Mouse (Mus musculus): ENCODE measurements around the gene Spsb3. TPM values are rescaled to one million over a fixed set of nuclear protein-coding genes. Genes with fewer than 3 reads are reported as not detected.

Spsb3 gene
- polyA plus RNA-seq, 1 experiment, result 10.5 TPM

- H3K9me3 ChIP-seq (replicated peaks; ENCODE audit: control insufficient read depth, insufficient read depth, low read length, poor library complexity, severe bottlenecking), result no peaks in the 10 kb centered on the region
- no peaks in the 10 kb centered on the region for H3K4me1 ChIP-seq (ENCODE audit: control insufficient read depth, insufficient read depth, low read length)
- H3K9ac ChIP-seq (ENCODE audit: low read depth, poor library complexity, severe bottlenecking), result no peak overlapping the region
- H3K36me3 ChIP-seq (ENCODE audit: control insufficient read depth, insufficient read depth, low read length, poor library complexity, severe bottlenecking), result peaks cover 6% of the 10 kb centered on the region; the same call in 1 of the 2 replicates
- H3K4me3 ChIP-seq (ENCODE audit: low read depth, low read length), result no peak overlapping the region
- TF ChIP-seq CTCF (IDR thresholded peaks at IDR 0.05; ENCODE audit: low read depth, low read length) (no peak), EP300 (IDR thresholded peaks at IDR 0.05; ENCODE audit: insufficient read depth, low read depth, low read length) (no peak), POLR2A (IDR thresholded peaks at IDR 0.05; ENCODE audit: insufficient read depth, low read length) (no peak)
- no peak overlapping the region for H3K27ac ChIP-seq (ENCODE audit: insufficient read depth, low read length)
- no peaks in the 10 kb centered on the region for H3K27me3 ChIP-seq (ENCODE audit: control insufficient read depth, insufficient read depth, low read length, poor library complexity, severe bottlenecking)
Measured at GRCm38 (mm10) chr17:24932431-24932830, 46.0 kb downstream of the Spsb3 start.

DNA sequence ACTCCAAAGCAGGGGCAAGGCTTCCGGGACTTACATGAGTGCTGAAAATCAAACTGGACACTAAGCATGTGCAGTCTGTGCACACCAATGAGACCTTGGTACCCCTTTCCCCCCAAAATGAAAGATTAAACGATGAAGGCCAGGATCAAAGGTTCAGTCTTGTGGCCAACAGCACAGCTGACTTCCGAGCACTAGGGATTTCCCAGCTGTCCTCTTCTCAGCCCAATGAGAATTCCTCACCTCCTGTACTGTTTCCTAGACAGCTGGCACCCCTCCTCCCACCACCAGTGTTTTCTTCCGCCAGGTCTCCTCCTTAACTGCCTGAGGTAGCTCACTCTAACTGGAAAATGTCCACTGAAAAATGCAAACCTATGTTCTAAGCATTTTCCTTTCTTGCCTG is 46.7 kb downstream of the Spsb3 start:
- no peaks in the 10 kb centered on the region for H3K4me1 ChIP-seq (ENCODE audit: control insufficient read depth, insufficient read depth, low read length)
- no peaks in the 10 kb centered on the region for H3K27me3 ChIP-seq (ENCODE audit: control insufficient read depth, insufficient read depth, low read length, poor library complexity, severe bottlenecking)

GRCm38 (mm10) chr17:24934926-24935325 is 48.5 kb downstream of the Spsb3 start:
- Histone ChIP-seq H3K4me1 (ENCODE audit: control insufficient read depth, insufficient read depth, low read length) (no peaks in the 10 kb centered on the region), H3K9me3 (replicated peaks; ENCODE audit: control insufficient read depth, insufficient read depth, low read length, poor library complexity, severe bottlenecking) (no peaks in the 10 kb centered on the region), H3K27me3 (ENCODE audit: control insufficient read depth, insufficient read depth, low read length, poor library complexity, severe bottlenecking) (no peaks in the 10 kb centered on the region), H3K9ac (ENCODE audit: low read depth, poor library complexity, severe bottlenecking) (no peak overlapping the region), H3K36me3 (ENCODE audit: control insufficient read depth, insufficient read depth, low read length, poor library complexity, severe bottlenecking) (0 out of 2 replicates have a peak, but pooled peaks cover 2% of the 10 kb centered on the region), H3K4me3 (ENCODE audit: low read depth, low read length) (no peak overlapping the region), H3K27ac (ENCODE audit: insufficient read depth, low read length) (no peak overlapping the region)
- no peak for TF ChIP-seq POLR2A (IDR thresholded peaks at IDR 0.05; ENCODE audit: insufficient read depth, low read length)
- TF ChIP-seq EP300 (IDR thresholded peaks at IDR 0.05; ENCODE audit: insufficient read depth, low read depth, low read length), result no peak
- TF ChIP-seq CTCF (IDR thresholded peaks at IDR 0.05; ENCODE audit: low read depth, low read length), result no peak

More for the DNA sequence above, 46.7 kb downstream of the Spsb3 start:
- H3K27ac ChIP-seq (ENCODE audit: insufficient read depth, low read length), result no peak overlapping the region
- H3K36me3 ChIP-seq (ENCODE audit: control insufficient read depth, insufficient read depth, low read length, poor library complexity, severe bottlenecking), result 0 out of 2 replicates have a peak, but pooled peaks cover 2% of the 10 kb centered on the region
- no peaks in the 10 kb centered on the region for H3K9me3 ChIP-seq (replicated peaks; ENCODE audit: control insufficient read depth, insufficient read depth, low read length, poor library complexity, severe bottlenecking)
- no peak overlapping the region for H3K4me3 ChIP-seq (ENCODE audit: low read depth, low read length)
- TF ChIP-seq EP300 (IDR thresholded peaks at IDR 0.05; ENCODE audit: insufficient read depth, low read depth, low read length) (no peak), POLR2A (IDR thresholded peaks at IDR 0.05; ENCODE audit: insufficient read depth, low read length) (no peak), CTCF (IDR thresholded peaks at IDR 0.05; ENCODE audit: low read depth, low read length) (no peak)
- no peak overlapping the region for H3K9ac ChIP-seq (ENCODE audit: low read depth, poor library complexity, severe bottlenecking)

GRCm38 (mm10) chr17:24935666-24936065 is 49.2 kb downstream of the Spsb3 start:
- Histone ChIP-seq H3K27ac (ENCODE audit: insufficient read depth, low read length) (no peak overlapping the region), H3K9ac (ENCODE audit: low read depth, poor library complexity, severe bottlenecking) (no peak overlapping the region), H3K4me3 (ENCODE audit: low read depth, low read length) (no peak overlapping the region), H3K9me3 (replicated peaks; ENCODE audit: control insufficient read depth, insufficient read depth, low read length, poor library complexity, severe bottlenecking) (no peaks in the 10 kb centered on the region), H3K36me3 (ENCODE audit: control insufficient read depth, insufficient read depth, low read length, poor library complexity, severe bottlenecking) (0 out of 2 replicates have a peak, but pooled peaks cover 2% of the 10 kb centered on the region), H3K4me1 (ENCODE audit: control insufficient read depth, insufficient read depth, low read length) (no peaks in the 10 kb centered on the region), H3K27me3 (ENCODE audit: control insufficient read depth, insufficient read depth, low read length, poor library complexity, severe bottlenecking) (no peaks in the 10 kb centered on the region)
- TF ChIP-seq EP300 (IDR thresholded peaks at IDR 0.05; ENCODE audit: insufficient read depth, low read depth, low read length) (no peak), CTCF (IDR thresholded peaks at IDR 0.05; ENCODE audit: low read depth, low read length) (no peak), POLR2A (IDR thresholded peaks at IDR 0.05; ENCODE audit: insufficient read depth, low read length) (no peak)

DNA sequence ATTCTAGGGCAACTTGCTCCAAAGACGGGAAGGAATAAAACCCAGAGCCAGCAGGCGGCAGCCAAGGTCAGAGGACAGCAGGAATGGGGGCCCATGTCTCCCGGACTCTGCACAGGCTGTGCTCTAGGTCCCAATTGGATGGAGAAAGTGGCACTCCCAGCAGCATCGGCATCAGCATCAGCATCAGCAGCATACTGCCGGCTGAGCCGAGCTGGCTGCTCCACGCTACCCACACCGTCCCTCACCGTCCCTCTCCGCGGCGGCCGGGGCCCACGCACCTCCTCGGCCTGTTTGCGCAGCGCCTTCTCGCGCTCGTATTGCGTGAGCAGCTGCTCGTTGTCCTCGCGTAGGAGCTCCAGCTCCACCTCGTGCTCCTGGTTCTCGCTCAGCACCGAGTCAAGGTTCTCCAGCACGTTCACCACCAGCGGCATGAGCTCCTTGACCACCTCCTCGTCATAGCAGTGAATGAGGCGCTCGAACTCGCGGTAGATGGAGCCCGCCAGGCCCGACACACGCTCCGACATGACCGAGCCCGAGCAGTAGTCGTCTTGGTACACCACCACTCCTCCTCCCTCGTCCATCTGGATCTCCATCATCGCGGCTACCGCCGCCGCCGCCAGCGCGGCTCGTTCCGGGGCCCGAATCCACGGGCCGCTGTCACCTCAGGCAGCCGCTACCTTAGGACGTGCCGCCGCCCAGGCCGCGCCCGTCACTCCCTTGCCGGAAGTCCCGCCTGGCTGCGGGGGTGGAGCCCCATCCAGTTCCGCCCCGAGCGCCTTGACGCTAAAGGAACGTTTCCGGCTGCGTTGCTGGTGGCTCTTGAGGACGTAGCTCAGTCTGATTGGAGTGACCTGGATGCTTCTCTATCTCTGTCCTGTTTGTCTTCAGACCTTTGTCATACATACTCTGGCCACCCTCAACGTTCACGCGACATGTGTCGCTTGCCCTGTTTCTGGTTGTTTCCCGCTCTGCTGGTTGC is 50.1 kb downstream of the Spsb3 start, which contains the start of gene Mapk8ip3:
Gene Mapk8ip3 (minus strand): TSS at position 719 of the 979 bp plus-strand sequence.
- peaks cover 3% of the 10 kb centered on the region for H3K36me3 ChIP-seq (ENCODE audit: control insufficient read depth, insufficient read depth, low read length, poor library complexity, severe bottlenecking)
- no peaks in the 10 kb centered on the region for H3K4me1 ChIP-seq (ENCODE audit: control insufficient read depth, insufficient read depth, low read length)
- H3K27me3 ChIP-seq (ENCODE audit: control insufficient read depth, insufficient read depth, low read length, poor library complexity, severe bottlenecking), result no peaks in the 10 kb centered on the region
- 0 out of 2 replicates have a peak within 1 kb of the TSS, but pooled peaks have one; percentile 33 for H3K27ac ChIP-seq (ENCODE audit: insufficient read depth, low read length)
- peak within 1 kb of the TSS; percentile 9 for H3K9ac ChIP-seq (ENCODE audit: low read depth, poor library complexity, severe bottlenecking)
- peak within 1 kb of the TSS; percentile 91 for H3K4me3 ChIP-seq (ENCODE audit: low read depth, low read length)
- peak; percentile 96 for TF ChIP-seq POLR2A (IDR thresholded peaks at IDR 0.05; ENCODE audit: insufficient read depth, low read length)
- 0 out of 2 replicates have a peak, but pooled peaks have one; percentile 40 for TF ChIP-seq EP300 (IDR thresholded peaks at IDR 0.05; ENCODE audit: insufficient read depth, low read depth, low read length)
- TF ChIP-seq CTCF (IDR thresholded peaks at IDR 0.05; ENCODE audit: low read depth, low read length), result peak; percentile 35
- no peaks in the 10 kb centered on the region for H3K9me3 ChIP-seq (replicated peaks; ENCODE audit: control insufficient read depth, insufficient read depth, low read length, poor library complexity, severe bottlenecking)
